Mouse (Mus musculus): ENCODE measurements around the gene Gfy. TPM values are rescaled to one million over a fixed set of nuclear protein-coding genes. Genes with fewer than 3 reads are reported as not detected.

The Gfy gene
- polyA plus RNA-seq, 1 experiment: 0.53 TPM

GRCm38 (mm10) chr7:45195341-45196175, 16.2 kb upstream of the Gfy start:
- H3K4me1 ChIP-seq (ENCODE audit: control insufficient read depth, insufficient read depth, low read length): no peaks in the 10 kb centered on the region
- DNase-seq: no peak
- WGBS: 60% methylated on average over 13 of the region's 13 CpGs
- TF ChIP-seq POLR2A (IDR thresholded peaks at IDR 0.05; ENCODE audit: borderline replicate concordance, extremely low read depth, low read depth, low read length) (no peak), CTCF (IDR thresholded peaks at IDR 0.05; ENCODE audit: insufficient read depth, low read length) (no peak)
- H3K4me3 ChIP-seq (replicated peaks; ENCODE audit: extremely low read depth, low read depth, low read length): no peak overlapping the region

GRCm38 (mm10) chr7:45193871-45194785, 14.8 kb upstream of the Gfy start:
- WGBS: 74% methylated on average over 17 of the region's 17 CpGs
- no peak for TF ChIP-seq CTCF (IDR thresholded peaks at IDR 0.05; ENCODE audit: insufficient read depth, low read length)
- peak; percentile 34; the same call in 1 of the 2 replicates for TF ChIP-seq POLR2A (IDR thresholded peaks at IDR 0.05; ENCODE audit: borderline replicate concordance, extremely low read depth, low read depth, low read length)
- DNase-seq: no peak
- H3K4me1 ChIP-seq (ENCODE audit: control insufficient read depth, insufficient read depth, low read length): no peaks in the 10 kb centered on the region
- H3K4me3 ChIP-seq (replicated peaks; ENCODE audit: extremely low read depth, low read depth, low read length): no peak overlapping the region

GRCm38 (mm10) chr7:45193406-45193805, 14.0 kb upstream of the Gfy start:
- no peak for DNase-seq
- WGBS: 57% methylated on average over 5 of the region's 5 CpGs
- Histone ChIP-seq H3K4me3 (replicated peaks; ENCODE audit: extremely low read depth, low read depth, low read length) (no peak overlapping the region), H3K4me1 (ENCODE audit: control insufficient read depth, insufficient read depth, low read length) (no peaks in the 10 kb centered on the region)
- no peak for TF ChIP-seq POLR2A (IDR thresholded peaks at IDR 0.05; ENCODE audit: borderline replicate concordance, extremely low read depth, low read depth, low read length)

- DNase-seq: no peak
- H3K4me1 ChIP-seq (ENCODE audit: control insufficient read depth, insufficient read depth, low read length): no peaks in the 10 kb centered on the region
- 83% methylated on average over 7 of the region's 7 CpGs for WGBS
- H3K4me3 ChIP-seq (replicated peaks; ENCODE audit: extremely low read depth, low read depth, low read length): no peak overlapping the region
- TF ChIP-seq POLR2A (IDR thresholded peaks at IDR 0.05; ENCODE audit: borderline replicate concordance, extremely low read depth, low read depth, low read length) (no peak), CTCF (IDR thresholded peaks at IDR 0.05; ENCODE audit: insufficient read depth, low read length) (no peak)
Measured at GRCm38 (mm10) chr7:45192585-45193310, 13.4 kb upstream of the Gfy start.

- TF ChIP-seq POLR2A (IDR thresholded peaks at IDR 0.05; ENCODE audit: borderline replicate concordance, extremely low read depth, low read depth, low read length): no peak
- Histone ChIP-seq H3K4me1 (ENCODE audit: control insufficient read depth, insufficient read depth, low read length) (no peaks in the 10 kb centered on the region), H3K4me3 (replicated peaks; ENCODE audit: extremely low read depth, low read depth, low read length) (no peak overlapping the region)
- WGBS: 19% methylated on average over 8 of the region's 8 CpGs
- DNase-seq: no peak
Measured at GRCm38 (mm10) chr7:45191803-45192363, 12.5 kb upstream of the Gfy start.

GRCm38 (mm10) chr7:45191161-45191560, 11.8 kb upstream of the Gfy start:
- no peak for DNase-seq
- WGBS: 43% methylated on average over 2 of the region's 2 CpGs
- Histone ChIP-seq H3K4me1 (ENCODE audit: control insufficient read depth, insufficient read depth, low read length) (no peaks in the 10 kb centered on the region), H3K4me3 (replicated peaks; ENCODE audit: extremely low read depth, low read depth, low read length) (no peak overlapping the region)
- no peak for TF ChIP-seq POLR2A (IDR thresholded peaks at IDR 0.05; ENCODE audit: borderline replicate concordance, extremely low read depth, low read depth, low read length)
- no peak for TF ChIP-seq CTCF (IDR thresholded peaks at IDR 0.05; ENCODE audit: insufficient read depth, low read length)

- Histone ChIP-seq H3K4me3 (replicated peaks; ENCODE audit: extremely low read depth, low read depth, low read length) (no peak overlapping the region), H3K4me1 (ENCODE audit: control insufficient read depth, insufficient read depth, low read length) (no peaks in the 10 kb centered on the region)
- DNase-seq: no peak
- 87% methylated on average over 6 of the region's 6 CpGs for WGBS
- TF ChIP-seq POLR2A (IDR thresholded peaks at IDR 0.05; ENCODE audit: borderline replicate concordance, extremely low read depth, low read depth, low read length) (no peak), CTCF (IDR thresholded peaks at IDR 0.05; ENCODE audit: insufficient read depth, low read length) (no peak)
Measured at GRCm38 (mm10) chr7:45190186-45190585, 10.8 kb upstream of the Gfy start.

GRCm38 (mm10) chr7:45189600-45189999, 10.2 kb upstream of the Gfy start:
- Histone ChIP-seq H3K4me1 (ENCODE audit: control insufficient read depth, insufficient read depth, low read length) (no peaks in the 10 kb centered on the region), H3K4me3 (replicated peaks; ENCODE audit: extremely low read depth, low read depth, low read length) (no peak overlapping the region)
- 48% methylated on average over 16 of the region's 16 CpGs for WGBS
- DNase-seq: no peak
- no peak for TF ChIP-seq POLR2A (IDR thresholded peaks at IDR 0.05; ENCODE audit: borderline replicate concordance, extremely low read depth, low read depth, low read length)
- TF ChIP-seq CTCF (IDR thresholded peaks at IDR 0.05; ENCODE audit: insufficient read depth, low read length): no peak

GRCm38 (mm10) chr7:45185921-45186320, 6.6 kb upstream of the Gfy start:
- 74% methylated on average over 7 of the region's 7 CpGs for WGBS
- Histone ChIP-seq H3K4me3 (replicated peaks; ENCODE audit: extremely low read depth, low read depth, low read length) (no peak overlapping the region), H3K4me1 (ENCODE audit: control insufficient read depth, insufficient read depth, low read length) (no peaks in the 10 kb centered on the region; the same call in 1 of the 2 replicates)
- DNase-seq: no peak
- no peak for TF ChIP-seq POLR2A (IDR thresholded peaks at IDR 0.05; ENCODE audit: borderline replicate concordance, extremely low read depth, low read depth, low read length)

Data from lung, adult 2 months (tissue).